In the genomic region with DNA sequence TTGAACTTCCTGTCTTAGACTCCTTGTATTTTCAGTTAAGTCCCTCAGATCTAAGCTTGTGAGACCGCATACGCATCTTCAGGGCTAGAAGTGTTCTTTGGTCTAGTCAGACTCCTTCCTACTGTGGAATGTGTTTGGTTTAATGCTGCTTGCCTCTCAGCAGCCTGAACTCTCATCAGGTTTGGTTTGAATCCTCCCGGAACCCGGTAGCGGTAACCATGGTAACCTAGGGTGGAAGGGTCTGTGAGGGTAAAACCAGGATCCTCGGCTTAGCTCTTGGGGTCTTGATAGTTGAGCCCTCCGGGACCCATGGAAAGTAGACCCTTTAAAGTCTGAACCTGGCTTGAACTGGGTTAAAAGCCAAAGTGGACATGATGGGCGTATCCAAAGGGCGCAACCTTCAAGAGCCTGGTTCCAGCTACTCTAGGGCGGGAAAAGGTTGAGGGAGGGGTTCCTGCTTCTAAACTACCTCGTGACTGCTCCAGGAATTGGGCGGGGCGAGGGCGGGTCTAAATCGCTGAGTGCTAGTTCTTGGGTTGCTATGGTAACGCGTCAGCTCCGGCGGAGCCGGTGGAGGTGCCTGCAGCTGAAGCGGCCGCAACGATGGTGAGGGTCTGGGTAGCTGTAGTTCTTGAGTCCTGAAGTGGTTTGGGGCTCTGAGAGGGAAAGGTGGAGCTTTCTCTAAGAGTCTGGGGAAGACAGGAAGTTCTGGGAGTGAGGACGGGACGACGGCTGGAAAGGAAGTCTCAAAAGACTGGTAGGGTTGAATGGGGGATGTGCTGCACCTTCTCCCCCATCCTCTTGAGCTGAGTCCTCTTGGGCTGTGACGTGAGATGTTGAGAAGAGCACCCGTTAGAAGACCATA, we compare ENCODE assay signal across 8 mouse cellular contexts. TPM values are rescaled to one million over a fixed set of nuclear protein-coding genes. Genes with fewer than 3 reads are reported as not detected.
DNase-seq lines count a peak whose midpoint lies in the region; ATAC-seq and TF ChIP-seq lines count a peak whose summit lies in the region.

A gene (plus strand): TSS at position 226 of the 865 bp plus-strand sequence.

- H3K4me1 ChIP-seq in ES-E14 (ENCODE audit: control insufficient read depth in 2 of 2, insufficient read depth in 2 of 2, low read length in 2 of 2, poor library complexity in 1 of 2) = peaks cover 1 to 19% of the 10 kb centered on the region in 2 experiments; a peak in 3 of 4 replicates
- peaks cover 24% of the 10 kb centered on the region for H3K4me1 ChIP-seq in brown adipose tissue, adult 24 weeks (ENCODE audit: control insufficient read depth, insufficient read depth, insufficient read length, low read length)
- H3K4me1 ChIP-seq in hindbrain, embryonic 15.5 days (replicated peaks) = peaks cover 20% of the 10 kb centered on the region

- H3K27me3 ChIP-seq in hindbrain, embryonic 15.5 days = no peaks in the 10 kb centered on the region

- peak; percentile 91 for ATAC-seq in hindbrain, embryonic 15.5 days (ENCODE audit: low FRiP score, low read depth)

- H3K27ac ChIP-seq in ES-E14 (ENCODE audit: insufficient read depth, low read depth, low read length, poor library complexity, severe bottlenecking) = peak within 1 kb of the TSS; percentile 64
- peak within 1 kb of the TSS; percentile 96 for H3K27ac ChIP-seq in brown adipose tissue, adult 24 weeks (replicated peaks; ENCODE audit: low read depth, low read length)
- H3K27ac ChIP-seq in hindbrain, embryonic 15.5 days (replicated peaks) = peak within 1 kb of the TSS; percentile 47; the same call in 1 of the 2 replicates

- H3K4me3 ChIP-seq in ES-E14 (ENCODE audit: insufficient read depth in 1 of 2, low read depth in 1 of 2, low read length in 2 of 2, poor library complexity in 1 of 2, severe bottlenecking in 1 of 2) = peak within 1 kb of the TSS; percentile 45 to 52
- peak within 1 kb of the TSS; percentile 58 for H3K4me3 ChIP-seq in brown adipose tissue, adult 24 weeks (ENCODE audit: insufficient read depth, low read depth, low read length)
- H3K4me3 ChIP-seq in hindbrain, embryonic 15.5 days = peak within 1 kb of the TSS; percentile 44

- 5% methylated on average over 28 of the region's 28 CpGs for WGBS in hindbrain, embryonic 15.5 days

- peak within 1 kb of the TSS; percentile 73 for H3K9ac ChIP-seq in ES-E14 (ENCODE audit: insufficient read depth, low read depth, low read length, poor library complexity, severe bottlenecking)
- 0 out of 2 replicates have a peak within 1 kb of the TSS, but pooled peaks have one; percentile 6 for H3K9ac ChIP-seq in hindbrain, embryonic 15.5 days

- no peaks in the 10 kb centered on the region for H3K9me3 ChIP-seq in ES-E14 (ENCODE audit: control insufficient read depth, insufficient read depth, low read depth, low read length)
- H3K9me3 ChIP-seq in hindbrain, embryonic 15.5 days = no peaks in the 10 kb centered on the region

- peak; percentile 99 for DNase-seq in ES-E14 (ENCODE audit: low read depth, low spot score)
- peak; percentile 47 for DNase-seq in gastrocnemius, adult 18-20 months (ENCODE audit: low spot score)
- DNase-seq in left cerebral cortex, adult 11 months (ENCODE audit: low spot score) = peak; percentile 59
- DNase-seq in lung, postnatal 14 days = peak; percentile 89
- DNase-seq in retina, embryonic 14.5 days (ENCODE audit: low spot score) = peak; percentile 95
- DNase-seq in thymus, postnatal 36 days = peak; percentile 88 to 92

- H3K4me2 ChIP-seq in hindbrain, embryonic 15.5 days = peak within 1 kb of the TSS; percentile 78

- in situ Hi-C loops in ES-E14 (cut with MboI; ENCODE audit: low sequenced_read_pairs in 2 of 2, unreplicated experiment in 2 of 2) = no loop called here

- no peaks in the 10 kb centered on the region for H3K36me3 ChIP-seq in ES-E14 (ENCODE audit: control insufficient read depth, insufficient read depth, low read length, poor library complexity, severe bottlenecking)
- no peaks in the 10 kb centered on the region for H3K36me3 ChIP-seq in hindbrain, embryonic 15.5 days

TF ChIP-seq in ES-E14, 5 proteins besides CTCF, POLR2A, EP300 and RAD21:
- no peak for TF ChIP-seq MAFK (IDR thresholded peaks at IDR 0.05; ENCODE audit: insufficient read depth, low read depth, low read length)
- TF ChIP-seq HCFC1 (IDR thresholded peaks at IDR 0.05; ENCODE audit: borderline replicate concordance, insufficient read depth, low read length) = no peak
- TF ChIP-seq ZNF384 (IDR thresholded peaks at IDR 0.05; ENCODE audit: low read depth, low read length) = no peak
- TF ChIP-seq ZC3H11A (IDR thresholded peaks at IDR 0.05; ENCODE audit: borderline replicate concordance, low read depth, low read length) = no peak
- no peak for TF ChIP-seq CHD2 (IDR thresholded peaks at IDR 0.05; ENCODE audit: low read depth, low read length)
TF ChIP-seq in ES-E14: peak in this region for 0.

RNA-seq across cellular contexts. Expression of the gene that starts here (rescaled TPM):
- 0.67 and 1.2 TPM in 2 replicates for total RNA-seq in ES-E14 (2012; rRNA removed)
- not detected in 2 replicates for polyA plus RNA-seq in brown adipose tissue, adult 24 weeks (2012; ENCODE audit: insufficient read depth, insufficient read length, missing spikeins)
- under 1 TPM in 1 of 2 experiments, not detected in 1; 0.47 TPM for total RNA-seq in gastrocnemius, adult 18-20 months (2021)
- 2.8 and 4.6 TPM in 2 replicates for polyA plus RNA-seq in hindbrain, embryonic 15.5 days (2015; fragmentation: Nextera tagmentation; extraction: Ambion mirVana)

Comparison
In these comparisons a context has a peak if more than half of its experiments do, and no peak if none do; other contexts are left out.
1. Peak in every context shown above with its lines: DNase-seq, ATAC-seq, H3K4me3 ChIP-seq and H3K27ac ChIP-seq.
2. Peak in DNase-seq in gastrocnemius, adult 18-20 months; RNA of the gene not detected or under 1 TPM.
3. DNase-seq: peak in every context shown above with its lines; median percentile 99 in ES-E14; 95 in retina, embryonic 14.5 days; 90 in thymus, postnatal 36 days; 89 in lung, postnatal 14 days; 59 in left cerebral cortex, adult 11 months; 47 in gastrocnemius, adult 18-20 months.